Mouse (Mus musculus) ES-E14 (cell line): ENCODE measurements around the gene Hrnr.

ENCODE experiments used
- CHD2 ChIP-seq: IDR thresholded peaks from 2 replicates; pipeline ENCODE4 v1.6.1; 2014; ENCODE audit warnings: mild to moderate bottlenecking, low read depth, low read length, inconsistent platforms
- HCFC1 ChIP-seq: IDR thresholded peaks from 2 replicates; pipeline ENCODE4 v1.6.1; 2012; ENCODE audit warnings: low read length, inconsistent platforms, borderline replicate concordance; ENCODE audit not compliant: insufficient read depth
- ZC3H11A ChIP-seq: IDR thresholded peaks from 2 replicates; pipeline ENCODE4 v1.6.1; 2012; ENCODE audit warnings: low read depth, mild to moderate bottlenecking, inconsistent platforms, low read length, borderline replicate concordance
- ZNF384 ChIP-seq: IDR thresholded peaks from 2 replicates; pipeline ENCODE4 v1.6.1; 2012; ENCODE audit warnings: low read depth, low read length, inconsistent platforms

DNA sequence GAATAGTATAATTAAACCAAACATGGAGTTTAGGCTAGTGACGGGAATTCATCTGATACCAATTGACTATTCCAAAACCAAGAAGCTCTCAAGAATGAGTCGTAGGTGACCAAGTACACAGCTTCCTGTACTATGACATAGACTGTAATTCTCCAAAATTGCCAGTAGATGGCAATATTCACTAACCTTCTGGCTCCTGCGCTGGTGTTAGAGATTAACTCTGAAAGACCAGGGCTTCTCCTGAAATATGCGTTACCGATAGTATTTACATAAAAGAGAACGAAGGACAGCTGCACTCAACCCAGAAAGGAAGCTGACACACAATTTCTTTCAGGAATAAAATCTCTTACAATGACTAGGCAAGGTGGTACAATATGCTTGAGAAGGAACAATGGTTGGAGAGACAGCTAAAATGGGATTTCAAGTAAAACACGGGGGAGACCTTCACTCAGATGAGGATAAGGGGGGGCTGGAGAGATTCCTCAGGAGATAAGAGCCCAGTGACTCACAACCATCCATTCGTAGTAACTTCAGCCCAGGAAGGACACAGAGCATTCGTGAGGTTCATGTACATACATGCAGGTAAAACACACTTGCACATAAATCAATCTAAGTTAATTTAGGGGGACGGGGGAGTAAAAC lies 42.5 kb downstream of the Hrnr start:
- TF ChIP-seq HCFC1 = no peak
- no peak for TF ChIP-seq ZNF384
- TF ChIP-seq ZC3H11A = peak; percentile 84
- TF ChIP-seq CHD2 = no peak
